Mouse (Mus musculus): Measurements from ENCODE around the gene Cacna1i. TPM values are rescaled to one million over a fixed set of nuclear protein-coding genes. Genes with fewer than 3 reads are reported as not detected.

Cacna1i gene
- polyA plus RNA-seq, 1 experiment from 2014 or later: 0.64 TPM

GRCm38 (mm10) chr15:80343031-80343430 is 56.0 kb downstream of the Cacna1i start:
- Histone ChIP-seq H3K9me3 (no peaks in the 10 kb centered on the region), H3K27ac (replicated peaks) (no peak overlapping the region), H3K4me2 (no peak overlapping the region), H3K36me3 (no peaks in the 10 kb centered on the region), H3K4me1 (replicated peaks) (peaks cover 13% of the 10 kb centered on the region; the same call in 1 of the 2 replicates), H3K9ac (no peak overlapping the region), H3K27me3 (no peaks in the 10 kb centered on the region), H3K4me3 (no peak overlapping the region)
- peak; percentile 43; the same call in 1 of the 2 replicates for ATAC-seq (ENCODE audit: low FRiP score, low read depth)
- WGBS: 43% methylated on average over 10 of the region's 10 CpGs

GRCm38 (mm10) chr15:80343731-80344130 is 56.7 kb downstream of the Cacna1i start:
- H3K4me3 ChIP-seq: no peak overlapping the region
- H3K9me3 ChIP-seq: no peaks in the 10 kb centered on the region
- no peaks in the 10 kb centered on the region for H3K27me3 ChIP-seq
- WGBS: 93% methylated on average over 5 of the region's 5 CpGs
- ATAC-seq (ENCODE audit: low FRiP score, low read depth): no peak
- peaks cover 13% of the 10 kb centered on the region; the same call in 1 of the 2 replicates for H3K4me1 ChIP-seq (replicated peaks)
- H3K9ac ChIP-seq: no peak overlapping the region
- H3K27ac ChIP-seq (replicated peaks): no peak overlapping the region
- H3K4me2 ChIP-seq: no peak overlapping the region
- no peaks in the 10 kb centered on the region for H3K36me3 ChIP-seq

GRCm38 (mm10) chr15:80346510-80346909 is 59.5 kb downstream of the Cacna1i start:
- Histone ChIP-seq H3K27ac (replicated peaks) (no peak overlapping the region), H3K4me2 (no peak overlapping the region), H3K4me3 (no peak overlapping the region), H3K36me3 (no peaks in the 10 kb centered on the region), H3K9me3 (no peaks in the 10 kb centered on the region), H3K9ac (no peak overlapping the region), H3K4me1 (replicated peaks) (peaks cover 13% of the 10 kb centered on the region; the same call in 1 of the 2 replicates), H3K27me3 (no peaks in the 10 kb centered on the region)
- ATAC-seq (ENCODE audit: low FRiP score, low read depth): no peak
- 43% methylated on average over 7 of the region's 7 CpGs for WGBS

- no peak for ATAC-seq (ENCODE audit: low FRiP score, low read depth)
- Histone ChIP-seq H3K9ac (no peak overlapping the region), H3K4me3 (no peak overlapping the region), H3K27ac (replicated peaks) (no peak overlapping the region), H3K4me1 (replicated peaks) (peaks cover 7% of the 10 kb centered on the region; the same call in 1 of the 2 replicates), H3K27me3 (no peaks in the 10 kb centered on the region), H3K9me3 (no peaks in the 10 kb centered on the region), H3K4me2 (no peak overlapping the region), H3K36me3 (no peaks in the 10 kb centered on the region)
- WGBS: 87% methylated on average over 5 of the region's 5 CpGs
Observed at GRCm38 (mm10) chr15:80350431-80350830, 63.4 kb downstream of the Cacna1i start.

GRCm38 (mm10) chr15:80358798-80359197 is 71.8 kb downstream of the Cacna1i start:
- WGBS: 76% methylated on average over 19 of the region's 19 CpGs

GRCm38 (mm10) chr15:80361780-80362508 is 74.9 kb downstream of the Cacna1i start:
- ATAC-seq (ENCODE audit: low FRiP score, low read depth): no peak
- peaks cover 19% of the 10 kb centered on the region for H3K4me1 ChIP-seq (replicated peaks)
- WGBS: 92% methylated on average over 15 of the region's 15 CpGs
- H3K27ac ChIP-seq (replicated peaks): no peak overlapping the region
- no peak overlapping the region for H3K4me2 ChIP-seq
- no peak overlapping the region for H3K4me3 ChIP-seq
- no peak overlapping the region for H3K9ac ChIP-seq
- H3K36me3 ChIP-seq: no peaks in the 10 kb centered on the region
- H3K9me3 ChIP-seq: no peaks in the 10 kb centered on the region
- no peaks in the 10 kb centered on the region for H3K27me3 ChIP-seq

More at GRCm38 (mm10) chr15:80358798-80359197, 71.8 kb downstream of the Cacna1i start:
- Histone ChIP-seq H3K9me3 (no peaks in the 10 kb centered on the region), H3K36me3 (no peaks in the 10 kb centered on the region), H3K27me3 (no peaks in the 10 kb centered on the region), H3K4me2 (no peak overlapping the region), H3K4me1 (replicated peaks) (peaks cover 10% of the 10 kb centered on the region), H3K9ac (no peak overlapping the region), H3K27ac (replicated peaks) (no peak overlapping the region), H3K4me3 (no peak overlapping the region)
- ATAC-seq (ENCODE audit: low FRiP score, low read depth): peak; percentile 17; the same call in 1 of the 2 replicates

GRCm38 (mm10) chr15:80362509-80363172 is 75.6 kb downstream of the Cacna1i start:
- Histone ChIP-seq H3K9me3 (no peaks in the 10 kb centered on the region), H3K27me3 (no peaks in the 10 kb centered on the region), H3K4me3 (no peak overlapping the region), H3K9ac (no peak overlapping the region), H3K4me1 (replicated peaks) (peaks cover 25% of the 10 kb centered on the region), H3K36me3 (no peaks in the 10 kb centered on the region), H3K4me2 (no peak overlapping the region), H3K27ac (replicated peaks) (no peak overlapping the region)
- 48% methylated on average over 8 of the region's 8 CpGs for WGBS
- no peak for ATAC-seq (ENCODE audit: low FRiP score, low read depth)

GRCm38 (mm10) chr15:80363821-80364715 is 77.0 kb downstream of the Cacna1i start:
- Histone ChIP-seq H3K27me3 (no peaks in the 10 kb centered on the region), H3K9ac (no peak overlapping the region), H3K4me1 (replicated peaks) (peaks cover 25% of the 10 kb centered on the region), H3K9me3 (no peaks in the 10 kb centered on the region), H3K27ac (replicated peaks) (no peak overlapping the region), H3K36me3 (no peaks in the 10 kb centered on the region), H3K4me2 (no peak overlapping the region), H3K4me3 (no peak overlapping the region)
- WGBS: 61% methylated on average over 13 of the region's 13 CpGs
- ATAC-seq (ENCODE audit: low FRiP score, low read depth): no peak

GRCm38 (mm10) chr15:80366899-80367298 is 79.9 kb downstream of the Cacna1i start:
- no peak overlapping the region for H3K4me2 ChIP-seq
- no peak overlapping the region for H3K4me3 ChIP-seq
- H3K9ac ChIP-seq: no peak overlapping the region
- no peaks in the 10 kb centered on the region for H3K27me3 ChIP-seq
- no peaks in the 10 kb centered on the region for H3K36me3 ChIP-seq
- H3K4me1 ChIP-seq (replicated peaks): peaks cover 25% of the 10 kb centered on the region
- peak; percentile 53; the same call in 1 of the 2 replicates for ATAC-seq (ENCODE audit: low FRiP score, low read depth)
- H3K9me3 ChIP-seq: no peaks in the 10 kb centered on the region
- WGBS: 24% methylated on average over 16 of the region's 16 CpGs
- H3K27ac ChIP-seq (replicated peaks): peak overlapping the region; percentile 50; the same call in 1 of the 2 replicates

- Histone ChIP-seq H3K9ac (no peak overlapping the region), H3K4me2 (no peak overlapping the region), H3K36me3 (no peaks in the 10 kb centered on the region; the same call in 1 of the 2 replicates), H3K9me3 (no peaks in the 10 kb centered on the region), H3K27me3 (no peaks in the 10 kb centered on the region), H3K27ac (replicated peaks) (no peak overlapping the region), H3K4me1 (replicated peaks) (no peaks in the 10 kb centered on the region), H3K4me3 (no peak overlapping the region)
- 65% methylated on average over 9 of the region's 9 CpGs for WGBS
- no peak for ATAC-seq (ENCODE audit: low FRiP score, low read depth)
Observed at GRCm38 (mm10) chr15:80373219-80373964, 86.4 kb downstream of the Cacna1i start.

GRCm38 (mm10) chr15:80374854-80375253 is 87.8 kb downstream of the Cacna1i start:
- no peaks in the 10 kb centered on the region; the same call in 1 of the 2 replicates for H3K36me3 ChIP-seq
- no peak overlapping the region for H3K27ac ChIP-seq (replicated peaks)
- 71% methylated on average over 5 of the region's 5 CpGs for WGBS
- H3K4me1 ChIP-seq (replicated peaks): no peaks in the 10 kb centered on the region
- H3K4me2 ChIP-seq: no peak overlapping the region
- H3K9ac ChIP-seq: no peak overlapping the region
- H3K4me3 ChIP-seq: no peak overlapping the region
- H3K9me3 ChIP-seq: no peaks in the 10 kb centered on the region
- no peaks in the 10 kb centered on the region for H3K27me3 ChIP-seq
- ATAC-seq (ENCODE audit: low FRiP score, low read depth): no peak

Measured in hindbrain, embryonic 15.5 days (tissue).